Mouse (Mus musculus) C2C12 (cell line): ENCODE measurements at regions not wholly inside any gene's neighbourhood (a gene's known extent, or its start where the extent isn't known, plus 50 kb on each side); places are given as distances from the start of the nearest gene placed in this dataset.

ENCODE experiments used
- CTCF ChIP-seq: IDR thresholded peaks from one replicate; pipeline ENCODE4 v1.5.1; 2011; ENCODE audit not compliant: control insufficient read depth, insufficient read depth, insufficient read length
- MAX ChIP-seq: IDR thresholded peaks from one replicate; pipeline ENCODE4 v1.6.1; 2011; ENCODE audit warnings: mild to moderate bottlenecking, control low read depth
- USF1 ChIP-seq: IDR thresholded peaks from one replicate; pipeline ENCODE4 v1.6.1; 2011; ENCODE audit warnings: low read depth, mild to moderate bottlenecking, control low read depth, moderate library complexity

DNA sequence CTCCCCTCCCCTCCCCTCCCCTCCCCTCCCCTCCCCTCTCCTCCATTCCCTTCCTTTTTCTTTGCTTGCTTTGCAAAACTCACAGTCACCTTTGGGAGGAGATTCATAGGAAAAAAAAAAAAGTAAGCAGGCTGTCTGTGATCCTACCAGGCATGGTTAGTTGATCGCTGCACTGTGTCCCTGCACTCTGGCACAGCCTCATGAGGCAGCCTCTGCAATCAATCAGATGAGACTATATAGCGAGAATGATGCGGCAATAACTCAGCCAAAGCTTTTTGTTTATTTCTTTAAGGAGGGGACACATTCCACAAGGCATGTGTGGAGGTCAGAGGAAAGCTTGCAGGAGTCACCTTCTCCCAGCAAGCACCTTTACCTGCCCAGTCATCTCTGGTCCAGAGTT, 80.7 kb upstream of the Gas1 start:
- no peak for TF ChIP-seq CTCF
- no peak for TF ChIP-seq USF1
- no peak for TF ChIP-seq MAX
